Mouse (Mus musculus) left cerebral cortex, postnatal 25 days (tissue): ENCODE measurements around the gene Itpkc. TPM values are rescaled to one million over a fixed set of nuclear protein-coding genes. Genes with fewer than 3 reads are reported as not detected.
A peak's percentile ranks its signal among the peaks of the same experiment; 100 is the strongest.

Experiments used
- DNase-seq, 2 experiments: peaks; one replicate each; pipeline ENCODE4 v3.0.0; 2022; ENCODE audit warnings: low spot score in 2 of 2, mixed read lengths in 1 of 2
- intact Hi-C: fragments of 180-260 bp; cut with DNase I; formaldehyde crosslinking; loops from one replicate; pipeline ENCODE4 v1.15.1; 2025
- total RNA-seq, 2 experiments: library from RNA; stranded (reverse); gene quantifications; 2 replicates each; pipeline ENCODE4 v1.2.3; 2021

The Itpkc gene
- 1 to 10 TPM; 7.5 to 8.8 TPM for total RNA-seq

DNA sequence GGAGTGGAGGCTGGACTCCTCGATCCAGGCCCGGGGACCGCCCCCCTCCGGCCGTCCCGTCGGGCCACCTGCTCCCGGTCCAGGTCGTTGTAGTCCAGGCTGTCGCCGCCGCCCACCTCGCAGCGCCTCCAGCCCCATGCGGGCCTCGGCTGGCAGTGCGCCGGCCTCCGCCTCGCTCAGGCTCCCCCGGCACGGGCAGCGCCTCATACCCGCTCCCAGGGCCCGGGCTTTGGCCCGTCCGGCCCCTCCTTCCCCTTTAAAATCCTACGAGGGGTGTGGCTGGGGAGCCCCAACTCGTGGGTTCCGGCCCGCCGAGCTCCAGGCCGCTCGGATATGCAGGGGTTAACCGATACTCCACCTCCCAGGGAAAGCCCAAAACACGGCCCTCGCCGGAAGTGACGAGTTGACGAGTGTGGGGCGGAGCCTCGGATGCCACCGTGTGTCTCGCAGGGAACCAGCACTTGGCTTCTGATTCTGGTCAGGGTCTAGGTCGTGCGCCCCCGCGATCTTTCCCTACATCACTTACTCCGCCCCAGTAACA, at the start of gene Itpkc:
Itpkc (minus strand) TSS at position 381 of the 541 bp plus-strand sequence.
- DNase-seq = peak; percentile 93 to 95
- intact Hi-C loops = loop anchor here (2.0 to 5.0 kb wide), 2 partner anchors 32 to 61 kb away; partner anchors contain the start of genes Egln2 and Snrpa

DNA sequence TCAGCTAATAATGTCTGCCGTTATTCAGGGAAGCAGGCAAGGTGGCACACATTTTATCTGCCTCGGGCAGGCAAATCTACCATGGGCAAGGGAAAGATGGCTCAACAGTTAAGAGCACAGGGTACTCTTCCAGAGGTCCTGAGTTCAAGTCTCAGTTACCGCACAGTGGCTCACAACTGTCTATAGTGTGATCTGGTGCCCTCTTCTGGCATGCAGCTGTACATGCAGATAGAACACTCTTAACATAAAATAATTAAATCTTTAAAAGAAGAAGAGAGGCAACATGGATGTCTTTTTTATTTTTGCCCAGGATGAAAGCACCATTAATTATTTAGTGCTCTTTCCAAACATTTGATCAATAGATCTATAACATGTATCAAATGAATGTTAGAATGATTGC, 48.7 kb upstream of the Itpkc start:
- intact Hi-C loops = loop anchor here (5.0 kb wide), 1 partner anchor 145 kb away; no protein-coding TSS in a partner anchor
- DNase-seq = no peak

- DNase-seq = no peak
Measured at GRCm38 (mm10) chr7:27276021-27276420, 47.6 kb upstream of the Itpkc start.

DNA sequence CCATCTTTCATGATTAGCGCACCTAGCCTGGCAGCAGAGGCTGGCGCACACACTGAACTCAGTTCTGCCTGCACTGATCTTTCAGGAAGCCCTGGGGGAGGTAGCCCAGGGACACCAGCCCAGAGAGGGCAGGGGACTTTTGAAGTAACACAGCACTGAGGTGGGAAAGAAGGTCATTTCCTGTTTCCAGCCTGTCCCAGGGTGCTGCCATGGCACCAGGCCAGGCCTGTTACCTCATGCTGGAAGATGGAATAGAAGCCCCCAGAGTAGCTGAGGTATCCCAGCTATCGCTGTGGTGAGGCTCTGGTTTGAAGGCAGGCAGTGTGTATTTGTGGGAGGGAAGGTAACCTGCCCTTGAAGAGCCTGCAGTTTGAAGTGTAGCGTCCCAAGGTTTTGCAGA, 46.5 kb upstream of the Itpkc start:
- intact Hi-C loops = loop anchor here (5.0 kb wide), 1 partner anchor 143 kb away; no protein-coding TSS in a partner anchor
- DNase-seq = no peak

More at GRCm38 (mm10) chr7:27276021-27276420, 47.6 kb upstream of the Itpkc start:
- intact Hi-C loops = loop anchor here (5.0 kb wide), 1 partner anchor 144 kb away; no protein-coding TSS in a partner anchor

DNA sequence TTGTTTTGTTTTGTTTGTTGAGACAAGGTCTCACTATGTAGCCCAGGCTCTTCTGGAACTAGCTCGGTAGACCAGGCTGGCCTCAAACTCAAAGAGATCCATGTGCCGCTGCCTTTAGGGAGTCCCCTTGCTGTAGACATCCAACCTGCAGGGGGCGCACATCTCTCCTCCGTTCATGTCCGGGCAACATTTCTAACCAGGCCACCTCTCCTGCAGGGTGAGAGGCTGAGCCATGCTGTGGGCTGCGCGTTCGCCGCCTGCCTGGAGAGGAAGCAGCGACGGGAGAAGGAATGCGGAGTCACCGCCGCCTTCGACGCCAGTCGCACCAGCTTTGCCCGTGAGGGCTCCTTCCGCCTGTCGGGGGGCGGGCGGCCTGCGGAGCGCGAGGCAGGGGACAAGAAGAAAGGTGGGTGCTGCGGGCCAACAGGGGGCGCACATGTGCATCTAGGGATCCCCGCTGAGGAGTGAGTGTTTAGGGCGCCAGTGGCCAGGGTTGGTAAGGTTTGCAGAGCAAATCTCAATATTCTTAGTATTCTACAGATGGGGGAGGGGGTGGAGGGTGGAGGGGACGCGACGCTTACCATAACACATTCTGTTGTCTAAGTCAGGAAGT, 45.4 kb upstream of the Itpkc start:
- intact Hi-C loops = no loop called here
- no peak for DNase-seq

- intact Hi-C loops = no loop called here
- DNase-seq = no peak
Measured at GRCm38 (mm10) chr7:27271423-27271822, 43.0 kb upstream of the Itpkc start.

DNA sequence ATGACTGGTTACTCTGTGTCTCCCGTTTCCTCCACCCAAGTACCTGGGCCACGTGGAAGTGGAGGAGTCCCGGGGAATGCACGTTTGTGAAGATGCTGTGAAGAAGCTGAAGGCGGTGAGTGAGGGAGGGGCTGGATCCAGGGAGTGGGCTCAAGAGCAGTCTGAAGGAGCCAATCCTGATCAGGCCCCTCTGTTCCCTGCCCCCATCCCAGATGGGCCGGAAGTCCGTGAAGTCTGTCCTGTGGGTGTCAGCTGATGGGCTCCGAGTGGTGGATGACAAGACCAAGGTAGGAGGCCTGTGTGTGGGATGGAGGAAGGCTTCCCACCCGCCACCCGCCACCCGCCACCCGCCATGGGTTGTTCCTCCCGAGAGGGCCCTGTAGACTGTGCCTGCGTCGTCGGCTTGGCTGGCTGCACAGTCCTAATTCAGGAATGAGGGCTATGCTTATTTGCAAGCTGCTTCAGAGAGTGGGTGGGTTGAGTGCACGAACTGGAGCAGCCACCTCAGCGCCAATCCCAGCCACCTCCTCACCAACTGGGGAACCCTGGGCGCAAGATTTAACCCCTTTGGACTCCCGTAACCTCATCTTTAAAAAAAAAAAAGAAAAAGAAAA, 38.2 kb upstream of the Itpkc start:
- intact Hi-C loops = no loop called here
- DNase-seq = peak; percentile 80 to 97

DNA sequence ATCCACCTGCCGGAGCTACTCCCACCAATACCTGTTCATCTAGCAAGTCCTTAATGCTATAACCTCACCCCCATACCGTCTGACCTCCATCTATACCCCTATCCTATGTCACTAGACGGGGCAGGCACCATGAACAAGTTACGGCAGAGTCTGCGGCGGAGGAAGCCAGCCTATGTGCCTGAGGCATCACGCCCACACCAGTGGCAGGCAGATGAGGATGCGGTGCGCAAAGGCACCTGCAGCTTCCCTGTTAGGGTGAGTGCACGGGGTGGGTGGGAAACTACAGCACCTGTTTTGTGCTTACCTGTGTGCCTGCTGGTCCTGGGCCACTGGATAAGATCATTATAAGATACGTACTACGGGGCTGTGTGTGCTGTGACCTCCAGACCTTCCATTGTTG, 36.3 kb upstream of the Itpkc start:
- intact Hi-C loops = no loop called here
- DNase-seq = no peak

GRCm38 (mm10) chr7:27261888-27262287, 33.4 kb upstream of the Itpkc start:
- intact Hi-C loops = no loop called here
- no peak for DNase-seq

- intact Hi-C loops = no loop called here
- DNase-seq = peak in 1 of 2 experiments; percentile 78
Measured at GRCm38 (mm10) chr7:27260856-27261255, 32.4 kb upstream of the Itpkc start.

DNA sequence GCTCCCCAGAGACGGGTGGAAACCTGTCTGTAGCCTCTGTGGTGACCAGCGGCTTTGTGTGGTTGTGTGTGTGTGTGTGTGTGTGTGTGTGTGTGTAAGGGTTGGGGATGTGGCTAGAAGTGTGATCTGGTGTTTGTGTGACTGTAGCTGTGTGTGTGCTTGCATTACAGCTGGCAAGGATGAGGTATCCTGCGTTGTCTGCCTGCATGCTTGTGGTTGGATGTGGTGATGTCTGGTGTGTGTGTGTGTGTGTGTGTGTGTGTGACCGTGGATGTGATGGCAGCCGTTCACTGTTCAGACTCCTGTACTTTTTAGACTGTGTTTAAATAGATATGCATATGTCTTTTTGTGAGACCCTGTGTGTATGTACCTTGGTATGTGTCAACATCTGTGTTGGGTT, 31.3 kb upstream of the Itpkc start:
- intact Hi-C loops = loop anchor here (5.0 kb wide), 1 partner anchor 62 kb away; the partner anchor contains the start of genes BC024978 and Snrpa
- peak in 1 of 2 experiments; percentile 49 for DNase-seq

- intact Hi-C loops = loop anchor here (5.0 kb wide), 1 partner anchor 62 kb away; the partner anchor contains the start of genes BC024978 and Snrpa
- DNase-seq = no peak
Measured at GRCm38 (mm10) chr7:27259271-27259721, 30.8 kb upstream of the Itpkc start.

DNA sequence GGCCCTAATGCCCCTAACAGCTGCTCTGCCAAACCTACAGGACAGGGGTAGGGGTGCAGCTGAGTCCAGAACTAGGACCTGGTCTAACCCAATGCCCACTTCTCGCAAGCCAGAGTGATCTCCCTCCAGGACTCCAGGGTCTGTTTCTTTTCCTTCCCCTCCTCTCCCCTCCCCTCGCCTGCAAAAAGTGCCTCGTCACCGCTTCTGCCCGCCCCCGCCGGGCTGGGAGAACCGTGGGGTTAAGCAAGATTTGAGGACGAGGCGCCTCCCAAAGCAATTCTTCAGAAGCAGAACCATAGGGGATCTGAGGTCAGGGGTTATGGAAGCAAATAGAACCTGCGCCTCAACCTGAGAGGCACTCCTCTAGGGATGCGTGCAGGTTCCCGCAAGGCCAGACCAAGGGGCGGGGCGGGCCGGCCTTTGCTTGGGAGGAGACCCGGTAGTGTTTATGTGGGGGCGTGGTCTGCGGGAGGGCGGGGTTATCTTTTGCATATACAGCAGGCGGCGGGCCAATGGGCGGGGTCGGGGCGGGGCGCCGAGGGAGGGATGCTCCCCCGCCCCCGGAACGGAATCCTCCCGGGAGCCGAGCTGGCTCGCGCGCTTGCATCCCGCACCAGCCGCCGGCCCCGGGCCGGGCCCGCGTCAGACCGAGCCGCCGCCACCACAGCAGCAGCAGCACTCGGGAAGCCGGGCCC, 29.9 kb upstream of the Itpkc start, which contains the start of gene Numbl:
Numbl (plus strand) TSS at position 229 of the 695 bp plus-strand sequence.
- intact Hi-C loops = loop anchor here (5.0 kb wide), 1 partner anchor 61 kb away; the partner anchor contains the start of genes BC024978 and Snrpa
- peak; percentile 89 to 93 for DNase-seq

DNA sequence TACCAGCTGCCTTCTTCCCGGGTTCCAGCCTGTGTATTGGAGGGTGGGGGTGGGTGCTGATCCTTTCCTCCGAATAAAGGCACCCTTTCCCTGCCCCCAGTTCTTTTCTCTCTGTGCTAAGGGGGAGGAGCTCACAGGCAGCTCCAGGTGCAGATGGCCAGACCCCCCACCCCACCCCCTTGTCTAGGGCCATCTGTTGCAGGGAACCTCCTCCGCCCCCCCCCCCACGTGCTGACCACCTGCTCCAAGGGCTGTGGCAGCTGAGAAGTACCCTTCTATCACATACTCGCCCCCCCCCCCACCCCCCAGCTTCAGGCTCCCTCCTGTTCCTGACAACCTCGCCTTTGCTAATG, 29.4 kb upstream of the Itpkc start:
- intact Hi-C loops = loop anchor here (1.0 to 5.0 kb wide), 2 partner anchors 26 to 61 kb away; partner anchors contain the start of genes BC024978 and Snrpa
- DNase-seq = no peak

- intact Hi-C loops = loop anchor here (1.0 to 5.0 kb wide), 2 partner anchors 25 to 60 kb away; partner anchors contain the start of genes BC024978 and Snrpa
- DNase-seq = peak; percentile 73 to 87
Measured at GRCm38 (mm10) chr7:27257046-27257851, 28.8 kb upstream of the Itpkc start.

DNA sequence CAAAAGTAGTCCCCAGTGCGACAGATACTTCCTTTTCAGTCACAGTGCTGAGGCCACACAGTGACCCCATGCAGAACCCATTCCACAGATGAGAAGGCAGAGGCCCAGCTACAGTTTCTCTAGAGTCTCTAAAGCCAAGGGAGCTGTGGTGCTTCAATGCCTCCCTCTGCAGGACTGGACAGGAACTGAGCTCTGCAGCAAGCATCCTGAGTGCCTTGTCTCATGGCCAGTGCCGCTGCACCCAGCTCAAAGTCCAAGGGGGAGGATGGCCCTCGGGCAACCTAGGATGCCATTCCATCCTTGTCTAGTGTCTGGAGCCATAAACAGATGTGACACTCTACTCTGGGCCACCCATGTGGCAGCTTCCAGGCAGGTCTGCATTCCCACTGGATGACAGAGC, 27.3 kb upstream of the Itpkc start:
- intact Hi-C loops = loop anchor here (5.0 kb wide), 1 partner anchor 58 kb away; the partner anchor contains the start of genes BC024978 and Snrpa

GRCm38 (mm10) chr7:27251946-27252345, 23.5 kb upstream of the Itpkc start:
- no peak for DNase-seq
- intact Hi-C loops = no loop called here

More for the DNA sequence above, 27.3 kb upstream of the Itpkc start:
- no peak for DNase-seq

DNA sequence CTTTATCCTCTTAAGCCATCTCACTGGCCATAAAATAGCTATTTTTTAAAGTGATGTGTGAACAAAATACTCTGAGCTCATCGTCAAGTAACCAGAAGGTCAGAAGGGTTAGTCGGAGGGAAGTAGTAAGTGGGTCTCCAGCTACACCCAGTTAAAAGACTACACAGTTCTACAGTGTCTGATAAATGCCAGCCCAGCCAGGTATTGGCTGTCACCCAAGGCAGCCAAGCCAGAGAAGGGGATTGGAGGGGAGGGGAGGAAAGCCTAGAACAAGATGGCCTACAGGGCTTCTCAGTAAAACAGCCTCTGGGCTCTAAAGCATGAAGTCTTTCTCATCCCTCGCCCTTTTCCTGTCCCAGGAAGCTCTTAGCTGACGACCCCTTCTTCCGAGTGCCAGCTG, 21.5 kb upstream of the Itpkc start:
- no peak for DNase-seq
- intact Hi-C loops = no loop called here

- no peak for DNase-seq
- intact Hi-C loops = no loop called here
Measured at GRCm38 (mm10) chr7:27249146-27249545, 20.7 kb upstream of the Itpkc start.
